Mouse (Mus musculus) common myeloid progenitor, adult 5-6 weeks (primary cell): ENCODE results near the gene March10. TPM values are rescaled to one million over a fixed set of nuclear protein-coding genes. Genes with fewer than 3 reads are reported as not detected.
A peak's percentile ranks its signal among the peaks of the same experiment; 100 is the strongest.

Source experiments
- ATAC-seq: replicated peaks from 2 replicates; pipeline ENCODE4 v1.8.0; 2016; ENCODE audit warnings: low read depth, mild to moderate bottlenecking, moderate TSS enrichment, inconsistent platforms; ENCODE audit not compliant: poor library complexity, severe bottlenecking
- total RNA-seq: library from RNA; stranded (forward); fragments of 200-1000, 187-1606 nt; gene quantifications from 2 replicates; pipeline ENCODE4 v1.2.3, GENCODE M21; 2017

Gene March10
- total RNA-seq, 1 experiment from 2014 or later: not detected

GRCm38 (mm10) chr11:105362946-105363597 lies 93.5 kb downstream of the March10 start:
- ATAC-seq: peak; percentile 52

- no peak for ATAC-seq
Measured at GRCm38 (mm10) chr11:105362041-105362765, 94.3 kb downstream of the March10 start.

DNA sequence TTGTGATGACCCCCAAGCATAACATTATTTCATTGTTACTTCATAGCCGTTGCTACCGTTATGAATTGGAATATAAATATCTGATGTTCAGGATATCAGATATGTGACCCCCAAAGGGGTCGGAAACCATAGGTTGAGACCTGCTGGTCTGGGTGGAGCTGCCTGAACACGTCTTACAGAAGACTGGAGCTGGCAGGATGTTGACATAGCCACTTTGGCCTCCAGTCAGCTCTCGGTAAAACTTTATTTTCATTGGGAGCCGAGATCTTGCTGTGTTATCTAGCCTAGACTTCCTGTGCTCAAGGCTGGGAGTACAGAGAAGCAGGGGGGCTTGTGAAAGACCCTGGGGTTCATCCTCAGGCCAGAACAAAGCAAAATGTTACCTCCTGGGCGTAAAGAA lies 100.2 kb downstream of the March10 start:
- no peak for ATAC-seq

- ATAC-seq: no peak
Measured at GRCm38 (mm10) chr11:105353891-105354280, 102.6 kb downstream of the March10 start.

DNA sequence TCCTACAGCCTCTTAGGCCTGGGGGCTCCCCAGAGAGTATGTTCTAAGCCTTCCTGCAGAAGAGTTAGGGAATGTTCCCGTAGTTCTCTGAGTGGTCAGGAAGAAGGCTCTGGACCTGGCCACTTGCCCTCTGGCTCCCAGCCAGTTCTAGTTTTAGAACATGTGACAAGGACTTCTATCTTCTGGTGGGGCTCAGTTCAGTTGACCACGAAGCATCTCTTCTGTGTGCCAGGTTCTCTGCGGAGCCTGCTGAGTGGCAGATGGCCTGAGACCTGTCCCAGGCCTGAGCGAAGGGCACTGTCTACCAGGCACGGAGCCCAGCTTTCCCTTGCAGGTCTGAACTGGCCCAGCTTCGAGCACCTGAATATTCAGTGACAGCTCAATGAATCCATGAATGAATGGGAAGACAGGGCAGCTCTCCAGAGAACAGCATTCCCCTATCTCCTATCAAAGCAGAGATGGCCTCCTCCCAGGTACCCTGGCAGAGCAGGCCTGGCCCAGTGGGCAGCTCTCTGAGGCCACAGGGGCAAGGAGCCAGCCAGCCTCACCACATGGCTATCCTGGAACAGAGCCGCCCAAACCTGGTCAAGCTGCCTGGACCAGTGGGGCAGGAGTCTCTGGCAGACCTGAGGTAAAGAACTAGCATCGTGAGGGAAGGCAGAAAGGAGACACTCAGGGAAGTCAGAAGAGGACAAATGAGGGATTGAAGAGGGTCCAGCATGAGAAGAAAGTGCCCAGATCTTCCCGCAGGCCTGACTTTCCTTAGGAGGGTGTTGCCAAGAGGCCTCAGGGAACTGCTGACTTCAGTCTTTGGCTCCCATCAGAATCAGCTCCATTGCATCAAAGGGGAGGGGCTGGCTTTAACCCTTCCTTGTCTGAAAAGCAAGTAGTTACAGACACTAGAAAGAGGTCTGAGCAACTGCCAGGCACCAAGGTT lies 103.3 kb downstream of the March10 start:
- ATAC-seq: no peak

DNA sequence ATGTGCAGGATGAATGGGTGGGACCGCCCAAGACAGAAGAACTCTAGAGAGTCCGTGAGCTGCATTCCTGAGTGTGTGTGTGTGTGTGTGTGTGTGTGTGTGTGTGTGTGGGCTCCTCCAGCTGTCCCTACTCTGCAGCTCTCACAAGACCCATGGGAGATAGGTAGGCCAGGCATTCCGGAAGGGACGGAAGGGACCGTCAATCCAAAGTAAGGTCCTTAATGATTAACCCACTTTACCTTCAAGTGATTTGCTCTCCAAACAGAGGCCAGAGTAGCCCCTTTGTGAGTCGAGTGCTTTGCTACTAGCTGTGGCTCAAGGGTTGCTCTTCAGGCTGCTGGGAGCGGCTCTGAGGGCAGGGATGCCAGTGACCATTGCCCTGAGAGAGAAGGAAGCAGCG lies 104.4 kb downstream of the March10 start:
- no peak for ATAC-seq

GRCm38 (mm10) chr11:105350643-105351042 lies 105.9 kb downstream of the March10 start:
- no peak for ATAC-seq

DNA sequence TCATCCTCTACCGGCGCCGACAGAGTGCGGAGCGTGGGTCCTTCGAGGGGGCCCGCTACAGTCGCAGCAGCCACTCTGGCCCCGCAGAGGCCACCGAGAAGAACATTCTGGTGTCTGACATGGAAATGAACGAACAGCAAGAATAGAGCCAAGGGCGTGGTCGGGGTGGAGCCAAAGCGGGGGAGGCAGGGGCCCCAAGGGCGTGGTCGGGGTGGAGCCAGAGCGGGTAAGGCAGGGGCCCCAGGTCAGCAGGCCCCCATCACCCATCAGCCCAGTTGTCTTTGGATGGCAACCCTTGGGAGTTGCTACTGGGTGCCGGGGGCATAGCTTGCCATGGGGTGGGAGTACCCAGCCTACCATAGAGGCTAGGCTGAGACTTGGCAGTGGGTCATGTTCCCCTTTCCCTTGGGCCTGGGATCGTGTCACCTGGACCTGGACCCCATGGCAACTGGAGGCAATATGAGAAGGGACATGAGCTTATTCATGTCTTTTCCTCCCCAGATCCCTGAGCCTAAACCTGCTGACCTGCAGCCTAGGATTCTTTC lies 106.7 kb downstream of the March10 start:
- ATAC-seq: no peak

- no peak for ATAC-seq
Measured at GRCm38 (mm10) chr11:105348495-105348982, 108.0 kb downstream of the March10 start.

GRCm38 (mm10) chr11:105347162-105348161 lies 109.1 kb downstream of the March10 start:
- peak; percentile 91 for ATAC-seq

DNA sequence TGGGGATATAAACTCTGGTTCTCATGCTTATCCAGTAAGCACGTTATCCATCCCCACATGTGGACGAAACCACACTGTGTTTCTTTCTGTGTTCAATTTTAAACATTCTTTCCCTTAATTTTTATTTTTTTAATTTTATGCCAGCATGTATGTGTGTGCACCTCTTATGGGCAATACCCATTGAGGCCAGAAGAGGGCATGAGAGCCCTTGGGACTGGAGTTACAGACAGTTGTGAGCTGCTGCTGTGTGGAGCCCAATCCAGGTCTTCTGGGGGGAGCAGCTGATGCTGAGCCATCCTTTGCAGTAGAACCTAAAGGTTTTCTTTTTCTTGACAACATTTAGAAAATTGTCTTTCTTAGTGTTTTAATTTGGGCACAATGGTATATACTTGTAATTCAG lies 111.3 kb downstream of the March10 start:
- no peak for ATAC-seq

DNA sequence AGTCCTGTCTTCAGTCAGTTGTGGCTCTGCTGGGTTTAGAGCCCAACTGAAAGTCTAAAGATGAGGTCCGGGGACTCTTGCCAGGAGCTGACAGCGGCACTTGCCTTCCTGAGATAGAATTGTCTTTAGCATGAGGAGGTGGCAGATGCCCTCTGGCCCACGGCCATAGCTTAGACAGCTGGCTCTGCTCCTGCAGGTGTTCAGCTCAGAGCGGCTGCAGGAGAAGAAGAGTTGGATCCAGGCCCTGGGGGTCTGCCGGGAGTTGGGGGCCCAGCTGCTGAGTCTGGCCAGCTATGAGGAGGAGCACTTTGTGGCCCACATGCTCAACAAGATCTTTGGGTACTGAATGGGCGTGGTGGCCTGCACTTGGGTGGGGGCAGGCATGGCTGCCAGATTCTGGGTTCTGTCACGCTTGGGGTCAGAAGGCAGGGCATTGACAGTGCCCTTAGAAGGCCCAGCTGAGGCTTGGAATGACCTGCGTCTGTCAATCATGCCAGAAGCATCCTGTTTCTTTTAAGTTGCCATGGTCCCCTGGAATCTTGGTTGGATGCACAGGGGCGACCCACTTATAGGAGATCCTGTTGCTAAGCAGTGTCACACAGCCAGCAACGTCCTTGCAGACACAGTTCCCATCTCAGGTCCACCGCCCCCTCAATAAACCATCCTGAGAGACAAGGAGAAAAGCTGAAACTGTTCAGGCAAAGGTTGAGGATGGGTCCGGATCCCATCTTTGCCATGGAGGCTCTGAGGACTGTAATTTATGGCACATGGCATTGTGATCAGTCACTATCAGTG lies 117.7 kb downstream of the March10 start:
- no peak for ATAC-seq

- no peak for ATAC-seq
Measured at GRCm38 (mm10) chr11:105333867-105334670, 122.5 kb downstream of the March10 start.

DNA sequence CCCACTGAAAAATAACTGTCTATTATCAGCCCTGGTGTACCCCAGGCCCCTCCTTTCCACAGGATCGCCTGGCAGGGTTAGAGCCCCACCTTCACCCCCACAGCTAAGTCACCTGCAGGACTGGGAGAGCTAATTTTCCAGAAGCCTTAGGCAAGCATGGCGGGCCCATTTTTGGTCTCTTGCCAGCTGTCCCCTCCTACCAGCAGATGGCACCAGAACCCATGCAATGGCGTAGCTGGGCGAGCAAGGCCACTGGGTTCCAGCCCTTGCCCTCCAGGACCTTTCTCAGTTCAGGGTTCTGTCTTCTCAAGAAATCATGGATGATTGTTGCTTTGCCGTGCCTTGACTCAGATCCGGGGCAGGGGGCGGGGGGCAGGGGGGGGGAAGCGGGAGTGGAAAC lies 124.1 kb downstream of the March10 start:
- peak; percentile 69 for ATAC-seq

DNA sequence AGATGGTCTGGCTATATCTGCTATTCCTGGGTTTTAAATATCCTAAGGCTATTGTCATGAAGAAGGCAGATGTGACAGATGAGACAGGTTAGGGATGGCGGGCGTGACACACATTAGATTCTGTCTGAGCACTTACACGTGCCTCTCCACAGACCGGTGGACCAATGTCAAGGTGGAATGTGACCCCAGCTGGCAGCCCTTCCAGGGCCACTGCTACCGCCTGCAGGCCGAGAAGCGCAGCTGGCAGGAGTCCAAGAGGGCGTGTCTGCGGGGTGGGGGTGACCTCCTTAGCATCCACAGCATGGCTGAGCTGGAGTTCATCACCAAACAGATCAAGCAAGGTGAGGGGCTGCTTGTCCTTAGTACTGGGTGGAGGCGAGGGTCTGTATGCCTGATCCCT lies 124.8 kb downstream of the March10 start:
- ATAC-seq: no peak

GRCm38 (mm10) chr11:105331129-105331528 lies 125.4 kb downstream of the March10 start:
- ATAC-seq: no peak

DNA sequence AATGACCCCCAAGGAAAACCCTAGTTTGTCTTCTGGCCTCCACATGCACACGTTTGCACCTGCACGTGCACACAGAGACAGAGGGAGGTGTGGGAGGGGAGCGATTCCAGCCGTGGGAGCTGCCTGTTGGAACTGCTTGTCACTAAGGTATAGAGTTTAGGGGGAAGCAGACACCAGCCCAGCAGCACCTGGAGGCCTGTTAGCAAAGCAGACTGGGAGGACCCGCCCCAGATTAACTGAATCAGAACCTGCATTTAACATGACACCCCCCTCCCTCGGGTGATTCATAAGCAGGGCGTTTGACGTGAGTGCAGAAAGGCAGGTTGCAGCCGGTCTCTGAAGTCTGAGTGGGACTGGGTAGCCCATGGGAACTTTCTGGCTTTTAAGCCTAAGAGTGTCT lies 126.6 kb downstream of the March10 start:
- no peak for ATAC-seq

DNA sequence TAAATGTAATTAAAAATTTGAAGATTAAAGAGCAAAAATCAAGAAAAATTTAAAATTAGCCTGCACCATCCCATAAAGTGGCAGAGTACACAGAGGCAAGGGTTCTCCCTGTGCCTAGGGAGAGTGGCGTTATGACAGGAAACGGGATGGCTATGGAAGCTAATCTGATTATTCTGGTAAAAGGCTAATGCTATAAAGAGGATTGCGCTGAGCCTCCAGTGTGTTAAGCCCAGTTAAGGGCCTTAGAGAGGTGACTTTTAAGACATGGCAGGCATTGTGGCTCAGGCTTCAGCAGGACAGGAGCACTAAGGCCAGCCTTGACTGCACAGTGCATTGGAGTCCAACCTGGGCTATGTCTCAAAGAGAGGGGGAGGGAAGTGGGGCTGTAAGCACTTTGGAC lies 129.4 kb downstream of the March10 start:
- ATAC-seq: no peak
